Mouse (Mus musculus) intestine, embryonic 14.5 days (tissue): ENCODE results near the gene Tenm2. TPM values are rescaled to one million over a fixed set of nuclear protein-coding genes. Genes with fewer than 3 reads are reported as not detected.

Experiments
- ATAC-seq: fragments of 200-750 bp; cut with Nextera tagmentation; replicated peaks from 2 replicates; pipeline ENCODE4 v1.8.0; 2017; ENCODE audit warnings: low read depth, moderate number of reproducible peaks, moderate TSS enrichment, moderate library complexity; ENCODE audit not compliant: low FRiP score, low TSS enrichment
- DNase-seq: peaks from one replicate; pipeline ENCODE4 v3.0.0-alpha.2; 2018; ENCODE audit warnings: low spot score
- H3K27ac ChIP-seq: fragments of 300-500 bp; sonication (generic); 2 replicates; pipeline ENCODE4 v1.5.1; 2014; ENCODE audit warnings: low read depth, mild to moderate bottlenecking, control low read depth
- H3K27me3 ChIP-seq: fragments of 300-500 bp; sonication (generic); replicated peaks from 2 replicates; pipeline ENCODE4 v1.6.1; 2014; ENCODE audit warnings: low read length, control low read depth; ENCODE audit not compliant: control insufficient read depth, insufficient read depth
- H3K36me3 ChIP-seq: fragments of 300-500 bp; sonication (generic); 2 replicates; pipeline ENCODE4 v1.6.1; 2014; ENCODE audit warnings: low read length, control low read depth; ENCODE audit not compliant: control insufficient read depth, insufficient read depth
- H3K4me1 ChIP-seq: fragments of 300-500 bp; sonication (generic); replicated peaks from 2 replicates; pipeline ENCODE4 v1.6.1; 2014; ENCODE audit warnings: low read length, control low read depth, mixed read lengths; ENCODE audit not compliant: control insufficient read depth, insufficient read depth
- H3K4me2 ChIP-seq: fragments of 300-500 bp; sonication (generic); 2 replicates; pipeline ENCODE4 v1.6.1; 2014; ENCODE audit warnings: low read length
- H3K4me3 ChIP-seq: fragments of 300-500 bp; sonication (generic); 2 replicates; pipeline ENCODE4 v1.5.1; 2014; ENCODE audit warnings: low read depth, low read length, control low read depth, mixed read lengths
- H3K9ac ChIP-seq: fragments of 300-500 bp; sonication (generic); 2 replicates; pipeline ENCODE4 v1.6.1; 2014; ENCODE audit warnings: mild to moderate bottlenecking, low read length
- H3K9me3 ChIP-seq: fragments of 300-500 bp; sonication (generic); 2 replicates; pipeline ENCODE4 v1.6.1; 2016; ENCODE audit warnings: low read length, control low read depth; ENCODE audit not compliant: control insufficient read depth
- WGBS: fragments of 180-500 bp; shearing (Covaris S2); extraction: QIAGEN DNeasy Blood & Tissue Kit; methylation state at CpG from one replicate; pipeline ENCODE4 v1.1.7; 2014; 5-methylcytosine and 5-hydroxymethylcytosine counted together
- polyA plus RNA-seq: library from polyadenylated mRNA; unstranded; fragments of >200 nt; fragmentation: Nextera tagmentation; extraction: Ambion mirVana; gene quantifications from 2 replicates; pipeline ENCODE4 v1.2.1, GENCODE M21; 2014

Gene Tenm2
- polyA plus RNA-seq, 1 experiment from 2014 or later: 2.8 TPM

DNA sequence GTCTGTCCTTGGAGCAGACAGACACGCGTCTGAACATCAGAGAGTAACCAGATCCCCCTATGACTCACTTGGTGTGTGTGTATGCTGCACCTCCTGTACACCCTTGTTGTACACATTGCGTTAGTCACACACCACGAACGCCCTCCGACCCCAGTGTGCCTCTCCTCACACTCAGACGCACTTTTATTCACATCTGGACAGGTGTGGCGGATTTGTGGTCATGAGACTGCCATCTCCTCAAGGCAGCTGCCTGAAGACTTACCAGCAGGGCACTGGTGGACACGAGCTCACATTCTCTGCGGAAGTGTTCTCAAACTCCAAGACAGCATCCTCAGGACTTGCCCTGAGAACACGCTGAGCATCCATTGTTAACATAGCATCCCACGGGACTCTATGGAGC, 1237.7 kb downstream of the Tenm2 start:
- DNase-seq (no peak), ATAC-seq (no peak)
- Histone ChIP-seq H3K36me3 (no peaks in the 10 kb centered on the region), H3K27me3 (peaks cover 7% of the 10 kb centered on the region; the same call in 1 of the 2 replicates), H3K4me1 (no peaks in the 10 kb centered on the region), H3K9me3 (peaks cover 5% of the 10 kb centered on the region; the same call in 1 of the 2 replicates), H3K27ac (no peak overlapping the region), H3K9ac (no peak overlapping the region), H3K4me3 (no peak overlapping the region), H3K4me2 (no peak overlapping the region)
- WGBS: 68% methylated on average over 12 of the region's 12 CpGs

GRCm38 (mm10) chr11:35995310-35995709, 1240.5 kb downstream of the Tenm2 start:
- H3K27ac ChIP-seq: no peak overlapping the region
- H3K36me3 ChIP-seq: no peaks in the 10 kb centered on the region
- no peak overlapping the region for H3K4me3 ChIP-seq
- no peak overlapping the region for H3K4me2 ChIP-seq
- no peak overlapping the region for H3K9ac ChIP-seq
- no peaks in the 10 kb centered on the region for H3K4me1 ChIP-seq
- H3K9me3 ChIP-seq: peaks cover 5% of the 10 kb centered on the region; the same call in 1 of the 2 replicates
- 0 out of 2 replicates have a peak, but pooled peaks cover 3% of the 10 kb centered on the region for H3K27me3 ChIP-seq
- ATAC-seq (no peak), DNase-seq (no peak)

- ATAC-seq: no peak
- Histone ChIP-seq H3K9ac (no peak overlapping the region), H3K27me3 (no peaks in the 10 kb centered on the region), H3K27ac (no peak overlapping the region), H3K36me3 (no peaks in the 10 kb centered on the region), H3K4me3 (no peak overlapping the region), H3K4me1 (no peaks in the 10 kb centered on the region), H3K9me3 (peaks cover 5% of the 10 kb centered on the region; the same call in 1 of the 2 replicates), H3K4me2 (no peak overlapping the region)
- 72% methylated on average over 2 of the region's 2 CpGs for WGBS
- no peak for DNase-seq
These were observed 1243.9 kb downstream of the Tenm2 start for GRCm38 (mm10) chr11:35991846-35992245.

DNA sequence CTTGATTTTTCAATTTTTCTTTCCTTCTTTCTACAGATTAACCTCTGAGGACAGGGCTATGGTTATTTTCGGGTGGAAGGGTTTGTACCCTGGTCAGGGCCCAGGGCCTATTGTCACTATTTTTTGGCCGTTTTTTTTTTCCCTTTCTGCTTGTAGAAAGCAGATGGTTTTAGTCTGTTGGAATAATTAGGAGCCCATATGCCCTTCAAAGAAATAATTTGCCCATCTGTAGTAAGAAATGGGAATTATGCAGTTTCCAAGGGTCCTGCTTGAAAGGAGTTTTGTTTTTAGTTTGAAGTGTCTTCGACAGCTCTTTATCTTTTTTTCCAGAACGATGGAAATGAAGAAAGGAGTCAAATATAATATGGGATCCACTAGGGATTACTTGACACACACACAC, 1245.8 kb downstream of the Tenm2 start:
- H3K27ac ChIP-seq: no peak overlapping the region
- WGBS: 74% methylated on average over 4 of the region's 4 CpGs

DNA sequence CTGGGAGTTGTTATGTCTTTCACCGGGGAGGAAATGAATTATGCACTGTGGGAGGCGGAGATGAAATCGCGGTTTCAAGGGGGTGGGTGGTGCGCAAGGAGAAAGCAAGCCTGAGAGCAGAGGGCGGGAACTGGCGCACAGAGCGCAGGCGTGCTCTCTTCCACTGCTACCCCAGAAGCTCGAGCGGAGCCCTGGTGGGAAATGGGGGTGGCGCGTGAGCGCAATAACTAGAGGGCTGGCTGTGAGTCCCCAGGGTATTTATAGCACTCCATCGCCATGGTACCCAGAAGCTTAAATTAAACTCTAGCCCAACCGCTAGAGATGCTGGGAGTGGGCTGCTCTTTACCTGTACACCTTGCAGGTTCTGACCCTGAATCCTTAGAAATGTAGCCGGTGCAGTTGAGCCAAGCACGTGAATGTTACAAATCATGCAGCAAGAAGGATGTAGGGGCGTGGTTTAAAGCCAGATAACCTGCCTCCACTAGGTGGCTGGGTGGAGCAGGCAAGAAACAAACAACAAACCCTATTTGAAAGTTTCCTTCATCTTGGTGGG, 1249.8 kb downstream of the Tenm2 start:
- Histone ChIP-seq H3K4me3 (peak overlapping the region; percentile 24), H3K36me3 (no peaks in the 10 kb centered on the region), H3K9ac (no peak overlapping the region), H3K4me1 (no peaks in the 10 kb centered on the region; the same call in none of the 2 replicates), H3K9me3 (no peaks in the 10 kb centered on the region), H3K4me2 (peak overlapping the region; percentile 44), H3K27ac (no peak overlapping the region), H3K27me3 (peaks cover 6% of the 10 kb centered on the region; the same call in 1 of the 2 replicates)
- peak; percentile 70 for DNase-seq
- peak; percentile 71 for ATAC-seq
- WGBS: under 1% methylated on average over 19 of the region's 19 CpGs

More for the DNA sequence above, 1245.8 kb downstream of the Tenm2 start:
- Histone ChIP-seq H3K9ac (no peak overlapping the region), H3K4me2 (no peak overlapping the region), H3K4me3 (no peak overlapping the region), H3K36me3 (no peaks in the 10 kb centered on the region), H3K27me3 (no peaks in the 10 kb centered on the region), H3K9me3 (no peaks in the 10 kb centered on the region), H3K4me1 (no peaks in the 10 kb centered on the region; the same call in 1 of the 2 replicates)
- DNase-seq: no peak
- ATAC-seq: no peak

DNA sequence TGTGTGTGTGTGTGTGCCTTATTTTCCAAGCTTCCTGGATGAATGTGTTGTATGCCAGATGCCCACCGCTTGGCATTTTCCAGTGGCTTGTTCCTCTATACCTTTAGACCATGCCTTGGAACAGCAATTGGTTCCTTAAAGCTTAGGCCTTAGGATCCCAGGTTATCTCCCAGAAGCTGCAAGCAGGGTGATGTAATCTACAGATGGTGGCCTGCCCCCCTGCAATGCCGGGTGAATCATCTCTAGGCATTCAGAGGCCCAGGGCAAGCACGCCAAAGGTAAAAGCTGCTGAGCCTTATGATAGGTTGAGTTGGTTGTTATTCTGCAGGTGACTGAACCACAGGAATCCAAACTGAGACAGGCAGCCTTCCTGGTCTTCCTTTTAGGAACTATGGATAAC, 1253.0 kb downstream of the Tenm2 start:
- ATAC-seq: no peak
- H3K9me3 ChIP-seq: no peaks in the 10 kb centered on the region
- no peak overlapping the region for H3K27ac ChIP-seq
- peaks cover 20% of the 10 kb centered on the region for H3K27me3 ChIP-seq
- no peaks in the 10 kb centered on the region for H3K36me3 ChIP-seq
- H3K4me2 ChIP-seq: no peak overlapping the region
- 76% methylated on average over 3 of the region's 3 CpGs for WGBS
- no peak overlapping the region for H3K4me3 ChIP-seq
- no peak overlapping the region for H3K9ac ChIP-seq
- H3K4me1 ChIP-seq: peaks cover 7% of the 10 kb centered on the region
- DNase-seq: no peak

DNA sequence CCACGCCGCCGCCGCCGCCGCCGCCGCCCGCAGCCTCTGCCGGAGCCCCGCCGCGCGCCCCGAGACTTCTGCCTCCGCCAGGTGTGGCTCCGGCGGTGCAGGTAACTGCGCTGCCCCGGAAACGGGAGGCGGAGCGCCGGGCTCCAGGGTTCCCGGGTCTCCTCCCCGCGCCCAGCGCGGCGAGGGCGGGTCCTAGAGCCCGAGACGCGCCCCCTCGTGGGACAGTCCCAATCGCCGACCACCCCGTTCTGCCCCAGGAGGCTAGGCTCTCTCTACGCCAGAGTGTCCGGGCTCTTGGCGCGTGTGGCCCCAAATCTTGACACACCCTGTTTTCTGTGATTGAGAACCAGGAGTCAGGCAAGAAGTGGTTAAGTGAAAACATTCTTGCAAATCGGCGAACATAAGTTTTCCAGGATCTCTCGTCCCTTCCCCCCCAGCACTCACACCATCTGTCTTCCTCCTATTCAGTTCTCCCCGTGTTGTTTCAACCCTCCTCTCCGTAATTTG, 1255.3 kb downstream of the Tenm2 start, which contains the start of gene Wwc1:
Gene Wwc1, minus strand, starts transcription at position 117 of the 507 bp plus-strand sequence.
- under 1% methylated on average over 43 of the region's 47 CpGs for WGBS
- Histone ChIP-seq H3K27ac (no peak within 1 kb of the TSS), H3K4me3 (peak within 1 kb of the TSS; percentile 69), H3K9ac (peak within 1 kb of the TSS; percentile 66), H3K27me3 (peaks cover 23% of the 10 kb centered on the region), H3K4me1 (peaks cover 7% of the 10 kb centered on the region; the same call in 1 of the 2 replicates), H3K36me3 (no peaks in the 10 kb centered on the region), H3K4me2 (peak within 1 kb of the TSS; percentile 89), H3K9me3 (no peaks in the 10 kb centered on the region)
- DNase-seq: peak; percentile 91
- peak; percentile 80 for ATAC-seq

DNA sequence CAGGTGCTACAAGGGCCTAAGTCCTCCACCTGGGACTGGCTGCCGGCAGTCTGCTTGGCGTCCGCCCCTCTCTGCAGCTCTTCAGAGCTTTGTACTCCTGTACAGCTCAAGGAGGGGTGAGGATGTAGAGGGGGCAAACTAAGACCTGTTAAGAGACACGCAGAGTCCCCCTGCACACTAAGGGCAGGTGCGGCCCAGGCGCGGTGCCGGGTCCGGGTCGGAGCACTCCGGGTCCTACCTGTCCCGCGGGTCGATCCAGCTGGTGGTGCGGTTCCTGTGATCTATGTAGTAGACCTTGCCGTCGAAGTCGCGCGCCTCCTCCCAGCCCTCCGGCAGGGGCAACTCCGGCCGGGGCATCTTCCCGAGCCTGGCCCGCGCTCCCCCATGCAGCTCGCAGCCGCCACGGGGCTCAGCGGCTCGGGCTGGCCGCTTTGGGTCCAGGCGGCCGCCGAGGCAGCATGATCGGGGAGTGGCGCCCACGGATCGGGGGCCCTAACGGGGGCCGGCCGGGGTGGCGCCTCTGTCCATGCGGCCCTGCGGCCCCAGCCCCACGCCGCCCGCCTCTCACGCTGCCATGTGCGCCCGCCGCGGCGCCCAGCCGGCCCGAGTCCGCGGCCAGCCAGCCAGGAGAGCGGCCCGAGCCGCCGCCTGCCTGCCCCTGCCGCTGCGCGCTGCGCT, 1255.9 kb downstream of the Tenm2 start:
- no peaks in the 10 kb centered on the region for H3K9me3 ChIP-seq
- peak overlapping the region; percentile 69 for H3K4me3 ChIP-seq
- peak; percentile 65 for ATAC-seq
- no peaks in the 10 kb centered on the region for H3K36me3 ChIP-seq
- H3K4me2 ChIP-seq: peak overlapping the region; percentile 89
- WGBS: under 1% methylated on average over 49 of the region's 66 CpGs
- H3K27me3 ChIP-seq: peaks cover 23% of the 10 kb centered on the region
- H3K4me1 ChIP-seq: peaks cover 7% of the 10 kb centered on the region; the same call in 1 of the 2 replicates
- H3K27ac ChIP-seq: no peak overlapping the region
- peak; percentile 74 for DNase-seq
- H3K9ac ChIP-seq: peak overlapping the region; percentile 66
